Mouse (Mus musculus): ENCODE results near the gene Cog1.

DNA sequence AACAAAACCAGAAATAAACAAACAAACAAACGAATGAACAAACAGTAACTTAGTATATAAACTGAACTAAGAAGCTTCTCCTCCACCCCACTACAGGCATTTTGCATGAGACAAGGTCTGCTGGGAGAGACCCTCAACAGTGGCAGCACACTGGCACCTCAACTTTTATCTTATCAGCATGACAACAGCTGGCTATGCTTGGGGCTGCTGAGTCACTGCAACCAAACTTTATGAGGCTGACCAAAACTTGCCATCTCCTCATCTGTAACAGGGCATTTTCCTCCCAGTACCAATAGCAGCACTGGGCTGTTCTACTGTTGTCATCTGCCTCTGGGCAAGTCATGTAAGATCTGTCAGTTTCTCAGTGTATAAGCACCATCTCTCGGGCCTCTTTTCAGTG, 32.0 kb downstream of the Cog1 start:
- TF ChIP-seq CTCF (IDR thresholded peaks at IDR 0.05): no peak
- TF ChIP-seq EP300 (IDR thresholded peaks at IDR 0.05): no peak
